Mouse (Mus musculus) intestine, postnatal 0 days (tissue): Measurements from ENCODE around the gene Zdhhc9. TPM values are rescaled to one million over a fixed set of nuclear protein-coding genes. Genes with fewer than 3 reads are reported as not detected.

ENCODE experiments used
- ATAC-seq: fragments of 200-750 bp; cut with Nextera tagmentation; 2 replicates; pipeline ENCODE4 v1.8.0; 2017; ENCODE audit warnings: mild to moderate bottlenecking, moderate TSS enrichment, moderate library complexity
- H3K27ac ChIP-seq: fragments of 300-500 bp; sonication (generic); 2 replicates; pipeline ENCODE4 v1.5.1; 2014; ENCODE audit warnings: mild to moderate bottlenecking, low read depth, low read length, moderate library complexity
- H3K27me3 ChIP-seq: fragments of 300-500 bp; sonication (generic); replicated peaks from 2 replicates; pipeline ENCODE4 v1.6.1; 2014; ENCODE audit warnings: low read length, mixed read lengths; ENCODE audit not compliant: control insufficient read depth, insufficient read depth
- H3K36me3 ChIP-seq: fragments of 300-500 bp; sonication (generic); 2 replicates; pipeline ENCODE4 v1.6.1; 2014; ENCODE audit warnings: mild to moderate bottlenecking, moderate library complexity; ENCODE audit not compliant: control insufficient read depth, insufficient read depth
- H3K4me1 ChIP-seq: fragments of 300-500 bp; sonication (generic); replicated peaks from 2 replicates; pipeline ENCODE4 v1.6.1; 2014; ENCODE audit warnings: antibody characterized with exemption, low read length, mixed read lengths; ENCODE audit not compliant: control insufficient read depth, insufficient read depth
- H3K4me2 ChIP-seq: fragments of 300-500 bp; sonication (generic); replicated peaks from 2 replicates; pipeline ENCODE4 v1.6.1; 2014; ENCODE audit warnings: low read depth, mild to moderate bottlenecking, moderate library complexity
- H3K4me3 ChIP-seq: fragments of 300-500 bp; sonication (generic); 2 replicates; pipeline ENCODE4 v1.5.1; 2014; ENCODE audit warnings: low read depth, low read length
- H3K9ac ChIP-seq: fragments of 300-500 bp; sonication (generic); 2 replicates; pipeline ENCODE4 v1.6.1; 2014; ENCODE audit warnings: mild to moderate bottlenecking, low read depth, low read length
- H3K9me3 ChIP-seq: fragments of 300-500 bp; sonication (generic); 2 replicates; pipeline ENCODE4 v1.6.1; 2016; ENCODE audit warnings: mixed run types; ENCODE audit not compliant: control insufficient read depth
- CTCF ChIP-seq: sonication (generic); IDR thresholded peaks from 2 replicates; pipeline ENCODE4 v1.5.1; 2016; ENCODE audit warnings: low read depth, mild to moderate bottlenecking, control low read depth, antibody characterized with exemption, moderate library complexity
- WGBS: fragments of 180-500 bp; shearing (Covaris S2); extraction: QIAGEN DNeasy Blood & Tissue Kit; methylation state at CpG from one replicate; pipeline ENCODE4 v1.1.7; 2014; 5-methylcytosine and 5-hydroxymethylcytosine counted together
- polyA plus RNA-seq: library from polyadenylated mRNA; unstranded; fragments of >200 nt; fragmentation: Nextera tagmentation; extraction: Ambion mirVana; gene quantifications from 2 replicates; pipeline ENCODE4 v1.2.1, GENCODE M21; 2015

The Zdhhc9 gene
- polyA plus RNA-seq, 1 experiment from 2014 or later, result 11.7 TPM

DNA sequence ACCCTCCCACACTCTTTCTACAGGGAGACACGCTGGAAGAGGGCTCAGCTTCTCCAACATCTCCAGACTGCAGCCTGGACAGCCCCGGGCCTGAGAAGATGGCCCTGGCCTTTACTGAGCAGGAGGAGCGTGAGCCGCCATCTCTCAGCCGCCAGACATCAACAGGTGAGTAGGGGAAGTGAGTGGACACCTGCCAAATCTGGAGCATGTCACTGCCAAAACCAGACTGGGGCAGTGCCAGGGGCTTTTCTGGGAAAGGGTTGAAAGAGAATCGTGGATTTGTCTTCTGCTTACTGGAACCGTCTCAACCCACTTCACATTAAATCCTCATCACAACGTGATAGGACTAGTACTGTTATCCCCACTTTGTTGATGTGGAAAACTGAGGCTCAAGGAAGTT lies 51.3 kb downstream of the Zdhhc9 start:
- H3K27me3 ChIP-seq, result no peaks in the 10 kb centered on the region
- no peak for TF ChIP-seq CTCF
- no peaks in the 10 kb centered on the region for H3K4me1 ChIP-seq
- no peak overlapping the region for H3K4me2 ChIP-seq
- 86% methylated on average over 8 of the region's 8 CpGs for WGBS
- H3K36me3 ChIP-seq, result no peaks in the 10 kb centered on the region
- H3K27ac ChIP-seq, result no peak overlapping the region
- ATAC-seq, result no peak
- H3K4me3 ChIP-seq, result no peak overlapping the region
- H3K9ac ChIP-seq, result no peak overlapping the region
- no peaks in the 10 kb centered on the region for H3K9me3 ChIP-seq

DNA sequence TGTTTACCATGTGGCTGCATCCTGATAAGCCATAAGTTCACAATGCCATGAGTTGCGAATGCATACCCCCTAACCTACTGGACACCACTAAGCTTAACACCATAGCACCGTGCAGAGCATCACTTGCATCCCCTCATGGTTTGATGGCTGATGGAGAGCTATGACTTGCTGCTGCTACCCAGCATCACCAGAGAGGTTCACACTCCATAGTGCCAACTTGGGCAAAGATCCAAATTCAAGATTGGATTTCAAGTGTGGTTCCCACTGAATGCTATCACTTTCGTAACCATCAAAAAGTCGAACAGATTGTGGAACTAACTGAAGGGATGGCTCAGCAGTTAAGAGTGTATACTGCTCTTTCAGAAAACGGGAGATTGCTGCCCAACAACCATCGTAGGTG lies 53.2 kb downstream of the Zdhhc9 start:
- no peak overlapping the region for H3K9ac ChIP-seq
- 80% methylated on average over 6 of the region's 6 CpGs for WGBS
- no peak overlapping the region for H3K4me2 ChIP-seq
- H3K27ac ChIP-seq, result no peak overlapping the region
- ATAC-seq, result no peak
- H3K4me1 ChIP-seq, result no peaks in the 10 kb centered on the region
- H3K36me3 ChIP-seq, result no peaks in the 10 kb centered on the region
- no peak overlapping the region for H3K4me3 ChIP-seq
- H3K9me3 ChIP-seq, result no peaks in the 10 kb centered on the region
- no peak for TF ChIP-seq CTCF
- no peaks in the 10 kb centered on the region for H3K27me3 ChIP-seq

DNA sequence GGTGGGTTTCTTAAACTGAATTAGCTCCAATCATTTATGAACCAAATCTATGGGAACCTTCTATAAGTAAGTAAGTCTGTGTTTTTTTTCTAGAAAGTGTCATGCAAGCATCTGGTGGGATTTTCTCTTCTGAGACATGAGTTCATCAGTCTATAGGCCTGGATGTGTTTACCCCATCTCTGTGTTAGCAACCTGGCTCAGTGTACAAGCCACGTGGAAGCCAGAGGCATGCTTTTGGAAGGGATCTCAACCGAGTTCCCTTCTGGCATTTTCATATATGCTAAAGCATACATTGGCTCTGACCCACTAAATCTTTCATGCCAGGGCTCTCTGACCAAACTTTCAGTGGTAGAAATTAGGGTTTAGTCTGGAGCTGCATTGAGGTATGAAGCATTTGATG lies 54.7 kb downstream of the Zdhhc9 start:
- WGBS, result 67% methylated on average over 2 of the region's 2 CpGs
- ATAC-seq, result no peak
- no peaks in the 10 kb centered on the region for H3K36me3 ChIP-seq

DNA sequence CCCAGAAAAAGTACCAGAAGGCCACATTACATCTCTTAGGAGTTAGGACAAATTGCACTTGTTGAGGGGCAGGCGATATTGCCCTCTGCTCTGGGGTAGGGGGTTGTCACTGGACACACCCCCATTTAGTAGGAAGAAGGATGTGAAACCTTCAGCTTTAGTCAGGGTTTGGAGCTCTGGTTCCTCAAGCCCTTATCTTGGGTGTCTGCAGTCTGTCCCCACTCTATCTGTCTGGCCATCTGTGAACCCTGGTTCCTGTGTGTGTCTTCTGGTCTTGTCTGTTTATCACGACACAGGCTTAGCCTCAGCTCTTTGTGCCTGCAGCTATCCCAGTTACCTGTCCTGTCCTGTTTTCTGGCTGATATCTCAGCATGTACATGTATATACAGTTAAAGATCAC lies 55.3 kb downstream of the Zdhhc9 start:
- Histone ChIP-seq H3K27ac (no peak overlapping the region), H3K9ac (no peak overlapping the region), H3K4me1 (no peaks in the 10 kb centered on the region), H3K4me3 (no peak overlapping the region), H3K4me2 (no peak overlapping the region), H3K9me3 (no peaks in the 10 kb centered on the region), H3K36me3 (no peaks in the 10 kb centered on the region), H3K27me3 (no peaks in the 10 kb centered on the region)
- TF ChIP-seq CTCF, result no peak
- no peak for ATAC-seq
- 73% methylated on average over 2 of the region's 2 CpGs for WGBS

More for the DNA sequence above, 54.7 kb downstream of the Zdhhc9 start:
- Histone ChIP-seq H3K27ac (no peak overlapping the region), H3K4me2 (no peak overlapping the region), H3K4me1 (no peaks in the 10 kb centered on the region), H3K9ac (no peak overlapping the region), H3K9me3 (no peaks in the 10 kb centered on the region), H3K4me3 (no peak overlapping the region), H3K27me3 (no peaks in the 10 kb centered on the region)
- TF ChIP-seq CTCF, result no peak

DNA sequence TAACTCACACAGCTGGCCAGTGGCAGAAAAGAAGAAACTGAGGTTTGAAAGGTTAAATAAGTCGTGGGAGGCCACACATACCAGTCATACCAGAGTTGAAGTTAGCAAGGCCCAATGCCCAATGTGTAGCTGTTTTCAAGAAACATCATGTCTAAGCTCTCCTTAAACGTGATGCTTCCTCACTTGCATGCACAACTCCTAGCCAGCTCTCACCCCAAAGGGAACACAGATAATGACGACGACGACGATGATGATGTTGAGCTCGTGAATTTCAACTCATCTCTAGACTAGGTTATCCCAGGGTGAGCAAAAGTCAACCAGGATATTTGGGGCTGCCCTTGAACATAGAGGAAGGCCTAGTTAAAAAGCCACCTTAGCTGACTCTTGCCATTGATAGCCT lies 56.6 kb downstream of the Zdhhc9 start:
- WGBS, result 66% methylated on average over 7 of the region's 7 CpGs
- H3K9me3 ChIP-seq, result no peaks in the 10 kb centered on the region
- H3K4me2 ChIP-seq, result no peak overlapping the region
- TF ChIP-seq CTCF, result no peak
- no peak overlapping the region for H3K27ac ChIP-seq
- H3K4me3 ChIP-seq, result no peak overlapping the region
- H3K4me1 ChIP-seq, result no peaks in the 10 kb centered on the region
- ATAC-seq, result no peak
- no peaks in the 10 kb centered on the region for H3K27me3 ChIP-seq
- no peak overlapping the region for H3K9ac ChIP-seq
- H3K36me3 ChIP-seq, result no peaks in the 10 kb centered on the region

DNA sequence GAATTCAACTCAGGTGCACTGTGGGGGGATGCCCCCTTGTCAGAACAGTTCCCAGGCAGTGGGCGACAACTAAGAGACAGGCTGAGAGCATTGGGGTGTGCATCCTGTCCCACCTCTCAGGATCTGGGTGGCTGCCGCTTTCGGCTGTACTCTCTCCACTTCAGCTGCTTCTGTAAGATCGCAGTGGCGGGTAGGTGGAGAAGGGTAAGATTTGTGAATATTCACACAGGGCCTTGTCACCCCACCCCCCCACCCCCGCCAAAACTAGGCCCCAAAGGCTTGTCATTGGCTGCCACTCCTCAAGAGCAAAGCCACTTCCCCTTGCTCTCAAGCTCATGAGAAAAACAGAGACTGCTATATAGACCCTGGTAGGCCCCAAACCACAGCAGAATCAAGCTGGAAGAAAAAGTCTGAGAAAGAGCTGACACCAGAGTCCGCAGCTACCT lies 60.9 kb downstream of the Zdhhc9 start:
- no peak for ATAC-seq
- TF ChIP-seq CTCF, result no peak
- no peaks in the 10 kb centered on the region for H3K9me3 ChIP-seq
- WGBS, result 82% methylated on average over 7 of the region's 7 CpGs
- H3K36me3 ChIP-seq, result no peaks in the 10 kb centered on the region
- H3K27ac ChIP-seq, result no peak overlapping the region
- no peaks in the 10 kb centered on the region for H3K27me3 ChIP-seq
- H3K9ac ChIP-seq, result no peak overlapping the region
- H3K4me2 ChIP-seq, result no peak overlapping the region
- no peak overlapping the region for H3K4me3 ChIP-seq
- no peaks in the 10 kb centered on the region for H3K4me1 ChIP-seq

DNA sequence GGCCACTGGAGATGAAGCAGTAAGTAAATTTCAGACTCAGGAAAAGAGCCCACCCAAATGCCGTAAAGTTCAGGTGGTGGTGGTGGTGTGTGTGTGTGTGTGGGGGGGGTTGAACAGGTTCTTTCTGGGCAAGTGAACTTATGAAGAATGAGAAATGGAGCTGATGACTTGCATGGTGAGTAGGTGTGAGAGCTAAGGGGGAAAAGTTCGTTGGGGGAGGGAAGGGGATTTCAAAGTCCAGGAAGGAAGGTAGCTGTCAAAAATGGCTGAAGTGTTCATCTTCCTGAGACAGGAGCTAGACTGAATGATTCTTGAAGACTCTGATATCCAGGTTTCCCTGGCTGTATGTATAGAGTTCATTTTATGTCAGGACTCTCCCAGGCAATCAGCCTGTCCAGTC lies 61.5 kb downstream of the Zdhhc9 start:
- Histone ChIP-seq H3K9me3 (no peaks in the 10 kb centered on the region), H3K4me2 (no peak overlapping the region), H3K4me3 (no peak overlapping the region), H3K27ac (no peak overlapping the region), H3K36me3 (no peaks in the 10 kb centered on the region), H3K4me1 (no peaks in the 10 kb centered on the region), H3K27me3 (no peaks in the 10 kb centered on the region), H3K9ac (no peak overlapping the region)
- WGBS, result 84% methylated on average over 2 of the region's 2 CpGs
- ATAC-seq, result no peak
- no peak for TF ChIP-seq CTCF
